Mouse (Mus musculus) left cerebral cortex, adult 9 months (tissue): ENCODE results near the gene Olfr53.
"Not testable (repeated sequence)": the region's sequence is repeated elsewhere in the genome, so short reads cannot be mapped to it uniquely, and the experiment has no call there.

Source experiments
- DNase-seq, 2 experiments: peaks; one replicate each; pipeline ENCODE4 v3.0.0; 2022; ENCODE audit warnings: low spot score in 2 of 2

Olfr53 gene

DNA sequence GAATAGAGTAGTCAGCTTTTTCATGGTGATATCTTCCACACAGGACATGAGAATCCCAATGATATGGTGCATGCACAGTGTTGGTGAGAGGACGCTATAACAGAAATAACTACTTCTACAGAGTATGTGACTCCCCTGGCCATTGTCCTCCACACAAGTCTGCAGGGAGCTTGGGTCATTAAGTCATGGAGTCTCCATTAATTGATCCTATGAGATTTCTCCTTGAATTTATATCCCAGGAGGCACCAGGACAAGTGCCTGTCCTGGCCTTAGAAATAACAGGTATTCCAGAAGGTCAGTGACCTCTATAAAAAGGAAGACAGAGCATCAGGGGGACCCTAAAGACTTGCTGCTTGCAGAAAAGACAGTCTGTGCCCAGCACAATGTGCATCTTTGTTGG lies at the start of gene Olfr53:
Gene Olfr53 (plus strand): TSS at position 301 of the 400 bp plus-strand sequence.
- no peak for DNase-seq

DNA sequence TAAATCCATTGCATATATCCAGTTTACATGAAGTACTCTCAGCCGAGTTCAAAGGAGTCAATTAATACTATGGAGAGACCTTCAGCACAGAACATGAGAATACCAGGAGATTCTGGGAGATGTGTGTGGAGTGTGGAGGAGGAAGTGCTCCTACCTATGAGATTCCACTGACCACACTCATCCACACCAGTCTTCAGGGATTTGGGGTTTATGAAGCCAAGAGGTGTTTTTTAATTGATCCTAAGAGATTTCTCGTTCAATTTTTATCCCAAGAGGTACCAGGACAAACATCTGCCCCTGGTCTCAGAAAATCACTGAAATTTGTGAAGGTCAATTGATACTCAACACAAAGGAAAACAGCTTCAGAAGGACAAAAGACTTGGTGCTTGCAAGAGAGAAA lies 45.3 kb upstream of the Olfr53 start, which contains the start of gene Olfr46:
Gene Olfr46 (plus strand): TSS at position 301 of the 400 bp plus-strand sequence.
- DNase-seq, result not testable (repeated sequence)

DNA sequence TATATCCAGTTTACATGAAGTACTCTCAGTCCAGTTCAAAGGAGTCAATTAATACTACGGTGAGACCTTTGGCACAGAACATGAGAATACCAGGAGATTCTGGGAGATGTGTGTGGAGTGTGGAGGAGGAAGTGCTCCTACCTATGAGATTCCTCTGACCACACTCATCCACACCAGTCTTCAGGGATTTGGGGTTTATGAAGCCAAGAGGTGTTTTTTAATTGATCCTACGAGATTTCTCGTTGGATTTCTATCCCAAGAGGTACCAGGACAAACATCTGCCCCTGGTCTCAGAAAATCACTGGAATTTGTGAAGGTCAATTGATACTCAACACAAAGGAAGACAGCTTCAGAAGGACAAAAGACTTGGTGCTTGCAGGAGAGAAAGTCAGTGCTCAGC lies 17.6 kb upstream of the Olfr53 start, which contains the start of gene Olfr61:
Gene Olfr61 (plus strand): TSS at position 301 of the 400 bp plus-strand sequence.
- not testable (repeated sequence) for DNase-seq

DNA sequence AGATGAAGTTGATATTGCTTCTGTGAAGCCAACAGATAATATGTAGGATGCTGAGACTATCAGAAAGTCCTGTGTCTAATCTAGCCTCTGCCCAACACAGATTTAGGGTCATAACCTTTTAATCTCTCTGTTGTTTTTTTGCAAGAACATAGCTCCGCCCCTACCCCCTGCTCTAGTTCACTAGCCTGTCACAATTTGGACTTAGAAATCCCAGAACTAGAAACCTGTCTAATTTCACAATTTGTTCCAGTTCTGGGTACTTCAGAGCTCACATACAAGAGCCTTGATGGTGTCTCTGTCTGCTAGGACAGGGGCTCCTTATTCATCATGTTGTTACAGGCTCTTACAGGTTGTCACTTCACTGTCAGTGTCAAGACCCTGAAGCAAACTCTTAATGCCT lies 15.7 kb upstream of the Olfr53 start:
- DNase-seq, result no peak

DNA sequence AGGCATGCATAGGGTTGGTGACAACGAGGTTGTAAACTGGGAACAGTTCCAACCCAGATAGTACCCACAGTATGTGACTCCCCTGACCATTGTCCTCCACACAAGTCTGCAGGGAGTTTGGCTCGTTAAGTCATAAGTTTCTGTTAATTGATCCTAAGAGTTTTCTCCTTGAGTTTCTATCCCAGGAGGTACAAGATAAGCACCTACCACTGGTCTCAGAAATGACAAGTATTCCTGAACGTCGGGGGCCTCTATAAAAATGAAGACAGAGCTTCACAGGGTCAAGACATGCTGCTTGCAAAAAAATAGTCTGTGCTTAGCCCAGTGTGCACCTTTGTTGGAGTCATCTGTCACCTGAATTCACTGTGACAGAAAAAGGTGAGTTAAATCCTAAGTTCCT lies 13.4 kb downstream of the Olfr53 start, which contains the start of gene Olfr539:
Gene Olfr539 (plus strand): TSS at position 301 of the 400 bp plus-strand sequence.
- DNase-seq, result no peak

DNA sequence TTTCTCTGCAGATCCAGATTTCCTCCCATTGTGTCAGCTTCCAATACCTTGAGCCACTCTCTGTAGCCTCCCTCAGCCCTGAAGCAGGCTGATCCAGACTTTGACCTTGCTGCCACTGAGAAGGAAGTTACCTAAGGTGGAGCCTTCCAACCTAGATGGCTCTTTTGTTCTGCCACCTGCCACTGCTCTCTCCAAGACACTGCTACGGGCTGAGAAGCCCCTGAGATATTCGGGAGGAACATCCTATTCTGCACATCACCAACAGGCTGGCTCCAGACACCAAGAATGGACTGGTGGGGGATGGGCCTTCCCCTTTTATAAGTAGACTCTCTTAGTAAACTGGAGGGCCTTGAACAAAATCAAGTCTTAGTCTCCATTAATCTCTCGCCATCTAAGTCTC lies 24.4 kb downstream of the Olfr53 start:
- not testable (repeated sequence) for DNase-seq

DNA sequence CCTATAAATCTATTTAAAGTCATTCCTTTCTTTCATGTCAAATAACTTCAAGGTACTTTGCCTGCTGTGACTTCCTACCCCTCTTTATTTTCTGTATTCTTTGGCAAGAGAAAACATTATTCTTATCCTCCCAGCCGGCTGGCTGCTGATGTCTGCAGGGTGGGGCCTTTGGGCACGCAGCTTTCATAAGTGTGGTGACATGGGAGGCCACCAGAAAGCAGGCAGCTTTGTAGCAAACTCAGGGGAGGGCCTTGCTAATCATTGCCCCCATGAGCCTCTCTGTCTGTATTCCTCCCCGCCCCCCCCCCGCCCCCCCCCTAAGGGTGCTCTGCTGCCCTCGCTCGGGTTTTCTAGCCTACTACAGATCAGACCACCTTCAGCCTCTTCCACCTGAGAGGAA lies 29.6 kb downstream of the Olfr53 start:
- DNase-seq, result no peak

DNA sequence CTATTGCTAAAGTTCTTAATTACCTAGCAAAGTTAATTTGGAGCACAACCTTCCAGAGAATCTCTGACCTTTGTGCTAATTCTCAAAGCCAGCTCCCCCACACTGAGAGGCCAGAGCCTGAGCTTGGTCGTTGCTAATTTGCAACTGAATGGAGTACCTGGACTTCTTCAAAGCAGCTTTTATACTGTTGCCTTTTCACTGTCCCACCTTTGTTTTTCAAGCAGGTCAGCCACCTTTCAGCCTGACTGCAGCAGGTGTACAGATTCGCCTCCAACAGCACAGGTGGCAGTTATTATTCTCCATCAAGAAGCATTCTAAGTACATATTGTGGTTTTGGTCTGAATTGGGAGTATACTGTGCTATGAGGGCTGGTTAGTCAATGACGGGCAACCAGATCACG lies 33.3 kb downstream of the Olfr53 start:
- not testable (repeated sequence) for DNase-seq

DNA sequence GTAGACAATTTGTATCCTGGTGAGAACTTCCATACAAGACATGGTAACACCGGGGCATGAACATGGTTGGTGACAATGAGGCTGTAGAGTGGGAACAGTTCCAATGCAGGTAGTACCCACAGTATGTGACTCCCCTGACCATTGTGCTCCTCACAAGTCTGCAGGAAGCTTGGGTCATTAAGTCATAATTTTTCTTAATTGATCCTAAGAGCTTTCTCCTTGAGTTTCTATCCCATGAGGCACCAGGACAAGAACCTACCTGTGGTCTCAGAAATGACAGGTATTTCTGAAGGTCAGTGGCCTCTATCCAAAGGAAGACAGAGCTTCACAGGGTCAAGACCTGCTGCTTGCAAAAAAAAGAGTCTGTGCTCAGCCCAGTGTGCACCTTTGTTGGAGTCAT lies 35.4 kb downstream of the Olfr53 start, which contains the start of gene Olfr45:
Gene Olfr45 (plus strand): TSS at position 301 of the 400 bp plus-strand sequence.
- DNase-seq, result no peak

DNA sequence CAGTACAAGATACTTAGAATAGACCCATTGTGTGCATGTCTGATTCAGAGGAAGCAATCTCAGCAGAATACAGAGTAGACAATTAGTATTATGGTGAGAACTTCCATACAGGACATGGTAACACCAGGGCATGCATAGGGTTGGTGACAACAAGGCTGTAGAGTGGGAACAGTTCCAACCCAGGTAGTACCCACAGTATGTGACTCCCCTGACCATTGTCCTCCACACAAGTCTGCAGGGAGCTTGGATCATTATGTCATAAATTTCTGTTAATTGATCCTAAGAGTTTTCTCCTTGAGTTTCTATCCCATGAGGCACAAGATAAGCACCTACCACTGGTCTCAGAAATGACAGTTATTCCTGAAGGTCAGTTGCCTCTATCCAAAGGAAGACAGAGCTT lies 50.7 kb downstream of the Olfr53 start, which contains the start of gene Olfr541:
Gene Olfr541 (plus strand): TSS at position 301 of the 400 bp plus-strand sequence.
- DNase-seq, result no peak
